Mouse (Mus musculus) ES-E14 (cell line): Measurements from ENCODE around the gene Stat3.

ENCODE experiments used
- CHD2 ChIP-seq: IDR thresholded peaks from 2 replicates; pipeline ENCODE4 v1.6.1; 2014; ENCODE audit warnings: mild to moderate bottlenecking, low read depth, low read length, inconsistent platforms
- MAFK ChIP-seq: IDR thresholded peaks from 2 replicates; pipeline ENCODE4 v1.6.1; 2014; ENCODE audit warnings: mild to moderate bottlenecking, low read depth, low read length, inconsistent platforms; ENCODE audit not compliant: insufficient read depth
- ZC3H11A ChIP-seq: IDR thresholded peaks from 2 replicates; pipeline ENCODE4 v1.6.1; 2012; ENCODE audit warnings: low read depth, mild to moderate bottlenecking, inconsistent platforms, low read length, borderline replicate concordance
- ZNF384 ChIP-seq: IDR thresholded peaks from 2 replicates; pipeline ENCODE4 v1.6.1; 2012; ENCODE audit warnings: low read depth, low read length, inconsistent platforms

DNA sequence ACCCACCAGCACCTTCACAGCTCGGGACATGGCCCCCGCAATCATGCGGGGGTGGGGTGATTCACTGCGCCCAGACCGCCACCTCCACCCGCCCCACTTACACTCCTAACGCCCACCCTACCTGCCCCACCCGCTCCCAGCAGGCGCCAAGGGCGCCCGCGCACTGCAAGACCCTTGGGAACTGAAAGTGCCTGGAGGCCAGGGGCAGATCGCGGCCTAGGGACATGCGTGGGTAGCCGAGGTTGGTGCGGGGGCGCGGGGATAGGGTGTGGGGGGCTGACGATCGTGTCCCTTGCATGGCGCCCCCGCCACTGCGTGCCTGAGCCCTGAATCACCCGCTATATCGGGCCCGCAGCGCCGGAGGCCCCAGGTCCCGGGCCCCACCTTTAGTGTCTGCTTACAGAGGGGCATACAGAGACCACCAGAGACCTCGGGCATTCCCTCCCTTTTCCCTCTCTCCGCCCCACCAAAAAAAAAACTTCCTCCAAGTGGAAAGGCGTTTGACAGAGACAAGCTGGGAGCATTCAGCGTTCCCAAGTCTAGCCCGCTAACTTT is 29.9 kb upstream of the Stat3 start:
- no peak for TF ChIP-seq ZNF384
- no peak for TF ChIP-seq ZC3H11A
- TF ChIP-seq CHD2: no peak
- no peak for TF ChIP-seq MAFK
